Mouse (Mus musculus) left cerebral cortex, adult 18-20 months (tissue): ENCODE results near the gene AW551984. TPM values are rescaled to one million over a fixed set of nuclear protein-coding genes. Genes with fewer than 3 reads are reported as not detected.

Source experiments
- DNase-seq, 2 experiments: peaks; one replicate each; pipeline ENCODE4 v3.0.0; 2021 to 2022; ENCODE audit warnings: low spot score in 2 of 2, mixed read lengths in 1 of 2
- long read RNA-seq, 2 experiments: library from polyadenylated mRNA; stranded (forward); transcript quantifications; one replicate each; pipeline ENCODE4 v2.0.0; 2021
- total RNA-seq, 2 experiments: library from RNA; stranded (reverse); gene quantifications; 2 replicates each; pipeline ENCODE4 v1.2.3; 2021

Gene AW551984
- total RNA-seq = 1 to 10 TPM; 3.9 to 6.2 TPM
- long read RNA-seq, experiment 1, full-length matches to known transcripts = 1 of 4 reads
- long read RNA-seq, experiment 1, partial matches to known transcripts = 1 of 4 reads
- long read RNA-seq, experiment 1, other reads (novel, unspliced or antisense) = 2 of 4 reads
- long read RNA-seq, experiment 2, full-length matches to known transcripts = 1 of 2 reads
- long read RNA-seq, experiment 2, partial matches to known transcripts = 1 of 2 reads
- long read RNA-seq, experiment 2, other reads (novel, unspliced or antisense) = 0 of 2 reads

DNA sequence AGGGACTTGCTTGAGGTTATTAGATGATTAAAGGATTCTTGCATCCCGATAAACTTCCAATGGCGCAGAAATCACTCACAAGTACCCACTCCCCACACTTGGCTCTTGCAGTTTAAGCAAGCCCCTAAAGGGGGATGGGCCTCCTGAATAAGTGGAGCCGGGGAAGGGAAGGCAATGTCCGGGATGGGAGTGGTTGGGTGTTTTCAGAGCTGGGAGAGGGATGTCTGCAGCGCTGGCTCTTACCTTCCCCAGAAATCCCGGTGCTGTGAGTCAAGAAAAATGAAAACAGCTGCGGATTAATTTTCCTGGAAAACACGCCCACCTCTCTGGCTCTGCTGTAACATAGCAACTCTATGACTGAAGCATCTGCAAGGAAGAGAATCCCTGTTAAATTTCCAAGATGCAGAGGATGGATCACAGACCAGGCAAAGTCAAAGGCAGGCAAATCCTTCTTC, at the start of gene AW551984:
Gene AW551984 (minus strand): TSS at position 405 of the 455 bp plus-strand sequence.
- peak in 1 of 2 experiments; percentile 6 for DNase-seq

DNA sequence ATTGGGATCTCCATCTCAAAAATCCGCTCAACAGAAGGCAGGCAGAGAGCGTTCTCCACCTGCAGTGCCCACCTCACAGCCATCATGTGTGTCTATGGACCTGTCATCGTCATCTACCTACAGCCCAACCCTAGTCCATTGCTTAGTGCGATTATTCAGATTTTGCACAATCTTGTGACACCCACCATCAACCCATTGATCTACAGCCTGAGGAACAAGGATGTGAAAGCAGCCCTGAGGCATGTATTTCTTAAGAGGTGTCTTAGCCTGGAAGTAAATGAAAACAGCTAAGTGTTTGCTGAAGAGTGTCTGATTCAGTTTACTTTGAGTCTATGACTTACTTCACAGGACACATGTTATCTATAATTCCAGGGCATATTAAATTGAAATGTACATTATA, 43.2 kb upstream of the AW551984 start:
- no peak for DNase-seq

- DNase-seq = no peak
Measured at GRCm38 (mm10) chr9:39644785-39645184, 40.6 kb upstream of the AW551984 start, which contains the start of gene Olfr961. TSS of gene Olfr961 (plus strand) at chr9:39645085.

GRCm38 (mm10) chr9:39633913-39634594, 29.9 kb upstream of the AW551984 start:
- peak in 1 of 2 experiments; percentile 13 for DNase-seq

GRCm38 (mm10) chr9:39629069-39629468, 24.9 kb upstream of the AW551984 start:
- DNase-seq = no peak

GRCm38 (mm10) chr9:39624711-39625110, 20.5 kb upstream of the AW551984 start:
- no peak for DNase-seq

DNA sequence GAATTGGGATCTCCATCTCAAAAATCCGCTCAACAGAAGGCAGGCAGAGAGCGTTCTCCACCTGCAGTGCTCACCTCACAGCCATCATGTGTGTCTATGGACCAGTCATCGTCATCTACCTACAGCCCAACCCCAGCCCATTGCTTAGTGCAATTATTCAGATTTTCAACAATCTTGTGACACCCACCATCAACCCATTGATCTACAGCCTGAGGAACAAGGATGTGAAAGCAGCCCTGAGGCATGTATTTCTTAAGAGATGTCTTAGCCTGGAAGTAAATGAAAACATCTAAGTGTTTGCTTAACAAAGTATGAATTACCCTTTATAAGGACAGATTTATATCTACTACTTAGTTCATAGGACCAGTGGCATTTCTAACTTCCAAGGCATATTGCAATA, 19.6 kb upstream of the AW551984 start:
- DNase-seq = no peak

GRCm38 (mm10) chr9:39621073-39621472, 16.9 kb upstream of the AW551984 start, which contains the start of gene Olfr960:
TSS of gene Olfr960 (plus strand) at chr9:39621373.
- DNase-seq = no peak

GRCm38 (mm10) chr9:39611953-39612352, 7.8 kb upstream of the AW551984 start:
- DNase-seq = peak; percentile 26 to 29

- DNase-seq = no peak
Measured at GRCm38 (mm10) chr9:39610355-39610754, 6.2 kb upstream of the AW551984 start, which contains the start of gene Olfr148. TSS of gene Olfr148 (plus strand) at chr9:39610655.

DNA sequence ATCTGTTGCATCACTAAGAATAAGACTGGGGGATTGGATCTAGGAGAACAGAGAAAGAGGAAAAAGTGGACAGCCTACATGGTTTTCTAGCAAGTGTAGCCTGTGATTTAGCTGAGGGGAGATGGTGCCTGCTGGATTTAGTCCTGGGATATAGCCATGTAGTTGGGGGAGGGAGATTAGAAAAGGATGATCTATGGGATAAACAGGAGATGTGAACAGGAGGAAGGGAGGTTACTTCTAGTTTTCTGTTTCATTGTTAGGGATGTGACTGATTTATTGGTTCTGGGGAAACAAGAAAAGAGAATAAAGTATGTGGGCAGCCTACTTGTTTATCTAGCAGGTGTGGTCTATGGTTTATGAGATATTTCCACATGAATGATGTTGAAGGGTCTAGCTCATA, 4.3 kb upstream of the AW551984 start:
- no peak for DNase-seq

GRCm38 (mm10) chr9:39603333-39603845, 814 bp downstream of the AW551984 start:
- DNase-seq = no peak

DNA sequence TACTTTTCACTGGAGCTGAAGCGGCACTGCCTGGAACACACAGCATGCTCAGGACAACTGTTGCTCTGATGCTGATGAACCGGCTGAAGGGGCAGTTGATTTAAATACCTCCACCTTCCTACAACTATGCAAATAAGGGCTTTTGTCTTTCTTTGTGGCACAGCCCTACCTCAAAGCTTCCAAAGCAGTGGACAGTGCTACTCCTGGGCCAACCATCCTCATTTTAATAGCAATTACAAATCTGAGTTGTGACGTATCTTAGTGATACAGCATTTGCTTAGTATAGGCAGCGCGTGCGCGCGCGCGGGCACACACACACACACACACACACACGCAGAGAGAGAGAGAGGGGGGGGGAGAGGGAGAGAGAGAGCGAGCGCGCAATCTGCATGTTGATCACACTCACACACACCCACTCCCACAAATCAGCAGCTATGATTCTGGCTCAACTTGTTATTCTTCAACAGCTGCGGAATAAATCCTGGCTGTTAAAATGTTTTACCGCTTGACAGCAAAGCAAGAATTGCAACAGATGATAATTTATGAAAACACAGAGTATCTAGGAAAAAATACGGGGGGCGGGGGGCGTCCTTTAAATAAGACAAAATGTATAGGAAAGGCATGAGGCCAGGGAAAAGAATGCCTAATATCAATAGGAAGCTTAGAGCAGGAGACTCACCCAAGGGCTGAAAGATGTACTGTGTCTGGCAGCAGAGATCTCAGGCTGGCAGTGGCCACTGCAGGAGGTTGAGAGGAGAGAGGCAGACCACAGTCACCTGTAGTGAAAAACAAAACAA, 1.5 kb downstream of the AW551984 start:
- peak; percentile 9 to 23 for DNase-seq

- DNase-seq = no peak
Measured at GRCm38 (mm10) chr9:39577050-39577449, 27.2 kb downstream of the AW551984 start.

DNA sequence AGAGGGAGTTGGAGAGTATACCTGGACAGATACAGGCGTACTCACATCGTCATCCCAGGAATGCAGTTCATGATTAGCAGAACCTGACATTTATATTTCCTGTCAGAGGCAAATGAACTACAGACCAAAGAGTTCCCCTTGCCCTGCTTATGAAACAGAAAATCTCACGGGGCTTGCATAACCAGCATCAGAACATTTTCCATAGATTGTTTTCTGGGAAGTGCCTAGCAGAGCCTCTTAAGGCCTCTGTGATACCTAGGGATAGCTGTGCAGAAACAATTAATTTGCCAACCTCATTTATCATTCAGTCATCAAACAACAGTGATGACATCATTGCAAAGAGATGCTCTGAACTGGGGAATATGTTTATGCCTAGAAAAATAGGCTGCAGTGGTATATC, 28.7 kb downstream of the AW551984 start, which contains the start of gene Olfr959:
Gene Olfr959 (minus strand): TSS at position 101 of the 400 bp plus-strand sequence.
- no peak for DNase-seq

GRCm38 (mm10) chr9:39558349-39558647, 45.9 kb downstream of the AW551984 start:
- no peak for DNase-seq

GRCm38 (mm10) chr9:39557529-39558348, 46.5 kb downstream of the AW551984 start:
- DNase-seq = peak in 1 of 2 experiments; percentile 10

GRCm38 (mm10) chr9:39553946-39554345, 50.3 kb downstream of the AW551984 start, which contains the start of gene Olfr958:
TSS of gene Olfr958 (minus strand) at chr9:39554054.
- DNase-seq = no peak

GRCm38 (mm10) chr9:39550806-39551205, 53.4 kb downstream of the AW551984 start:
- no peak for DNase-seq
